Mouse (Mus musculus): ENCODE measurements around the gene Szt2.

DNA sequence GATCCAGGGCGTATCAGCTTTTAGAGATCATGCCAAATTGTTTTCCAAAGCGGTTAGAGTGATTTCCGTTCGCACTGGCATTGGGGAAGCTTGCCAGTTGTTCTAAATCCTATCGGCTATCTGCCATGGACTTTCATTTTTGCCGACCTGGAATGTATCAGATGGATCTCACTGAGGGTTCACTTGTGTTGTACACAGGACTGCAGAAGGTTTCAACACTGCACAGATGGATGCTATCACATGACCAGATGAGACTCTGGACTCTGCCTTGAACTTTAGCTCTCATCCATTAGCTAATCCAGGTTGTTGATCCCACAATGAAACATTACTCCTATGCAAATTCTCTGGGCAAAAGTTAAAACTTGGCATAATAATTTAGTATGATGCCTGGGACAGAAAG is 52.3 kb downstream of the Szt2 start:
- TF ChIP-seq CTCF (IDR thresholded peaks at IDR 0.05; ENCODE audit: borderline replicate concordance, insufficient read depth, low read length), result no peak
- no peak for TF ChIP-seq POLR2A (IDR thresholded peaks at IDR 0.05; ENCODE audit: low read depth, low read length)

Measured in embryonic fibroblast, embryonic 13.5 days (primary cell).